Mouse (Mus musculus) lung, adult 2 months (tissue): ENCODE results near the gene Usp39.

Experiments
- CTCF ChIP-seq: fragments of 200-500 bp; IDR thresholded peaks from 2 replicates; pipeline ENCODE4 v1.5.1; 2011; ENCODE audit warnings: mild to moderate bottlenecking, low read length, control low read depth; ENCODE audit not compliant: insufficient read depth
- POLR2A ChIP-seq: fragments of 200-500 bp; IDR thresholded peaks from 2 replicates; pipeline ENCODE4 v1.6.1; 2011; ENCODE audit warnings: low read depth, mild to moderate bottlenecking, control low read depth, low read length, borderline replicate concordance; ENCODE audit errors: extremely low read depth

GRCm38 (mm10) chr6:72374820-72375563 is 30.0 kb upstream of the Usp39 start:
- no peak for TF ChIP-seq CTCF
- TF ChIP-seq POLR2A: no peak
